Mouse (Mus musculus) olfactory bulb, adult 2 months (tissue): ENCODE results near the gene Spata25.

Source experiments
- CTCF ChIP-seq: fragments of 200-500 bp; IDR thresholded peaks from 2 replicates; pipeline ENCODE4 v1.5.1; 2012; ENCODE audit warnings: low read depth, mild to moderate bottlenecking, low read length, moderate library complexity; ENCODE audit not compliant: insufficient read depth
- POLR2A ChIP-seq: fragments of 200-500 bp; IDR thresholded peaks from 2 replicates; pipeline ENCODE4 v1.6.1; 2012; ENCODE audit warnings: mild to moderate bottlenecking, low read depth, low read length, moderate library complexity; ENCODE audit not compliant: insufficient read depth

- TF ChIP-seq CTCF (no peak), POLR2A (no peak)
These were observed 50.4 kb downstream of the Spata25 start for GRCm38 (mm10) chr2:164778015-164778287.
